In the genomic region with DNA sequence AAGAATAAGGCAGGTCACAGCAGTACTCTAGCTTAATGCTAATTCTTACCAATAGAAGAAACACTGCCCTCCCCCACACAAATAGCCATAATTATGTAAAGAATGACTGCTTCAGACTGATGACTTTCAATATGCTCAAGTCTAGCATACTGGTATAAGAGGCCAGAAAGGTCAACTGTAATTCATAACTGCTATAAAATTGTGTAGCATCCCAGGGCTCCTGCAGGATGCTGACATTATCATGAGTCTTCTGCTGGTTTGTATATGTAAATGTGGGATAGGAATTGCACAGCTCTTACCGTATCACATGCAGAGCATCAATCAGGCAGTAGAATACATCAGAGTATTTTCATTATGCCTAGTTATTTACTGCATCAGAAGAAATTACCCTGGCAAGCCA, we compare ENCODE assay signal across 22 mouse cellular contexts.
DNase-seq lines count a peak whose midpoint lies in the region; ATAC-seq lines count a peak whose summit lies in the region.
"Had no signal": no experiment of that assay in that cellular context is flagged by ENCODE, and none has a peak within 500 bp of the region (broad histone marks: within the 10 kb centered on the region; RNA-seq: fewer than 3 reads in every experiment).

No protein-coding gene starts in this region.

- H3K9ac ChIP-seq in forebrain, embryonic 11.5 days (ENCODE audit: low read length), result no peak overlapping the region
- H3K9ac ChIP-seq in forebrain, embryonic 15.5 days (replicated peaks), result no peak overlapping the region
- H3K9ac ChIP-seq in hindbrain, embryonic 16.5 days (ENCODE audit: low read depth, low read length), result no peak overlapping the region
- no peak overlapping the region for H3K9ac ChIP-seq in neural tube, embryonic 13.5 days
- H3K9ac ChIP-seq: heart, embryonic 12.5 days had no signal

- H3K4me3 ChIP-seq in forebrain, embryonic 11.5 days (ENCODE audit: low read depth, low read length), result no peak overlapping the region
- H3K4me3 ChIP-seq in forebrain, embryonic 10.5 days, result no peak overlapping the region
- no peak overlapping the region for H3K4me3 ChIP-seq in forebrain, embryonic 15.5 days
- H3K4me3 ChIP-seq in hindbrain, embryonic 16.5 days (ENCODE audit: low read length), result no peak overlapping the region
- no peak overlapping the region for H3K4me3 ChIP-seq in neural tube, embryonic 13.5 days
- H3K4me3 ChIP-seq: heart, embryonic 12.5 days had no signal

- no peak overlapping the region for H3K4me2 ChIP-seq in forebrain, embryonic 11.5 days (ENCODE audit: low read depth, low read length, severe bottlenecking)
- H3K4me2 ChIP-seq in forebrain, embryonic 15.5 days (replicated peaks), result no peak overlapping the region
- no peak overlapping the region for H3K4me2 ChIP-seq in hindbrain, embryonic 16.5 days (ENCODE audit: low read length)
- no peak overlapping the region for H3K4me2 ChIP-seq in neural tube, embryonic 13.5 days
- H3K4me2 ChIP-seq: heart, embryonic 12.5 days; liver, embryonic 11.5 days had no signal

- ATAC-seq in forebrain, embryonic 11.5 days (replicated peaks; ENCODE audit: low FRiP score), result peak; percentile 60
- ATAC-seq in forebrain, embryonic 15.5 days (replicated peaks), result peak; percentile 71
- ATAC-seq in hindbrain, embryonic 16.5 days, result peak; percentile 67
- peak; percentile 81 for ATAC-seq in neural tube, embryonic 13.5 days (ENCODE audit: low read depth)
- ATAC-seq: activated CD4-positive, CD25-positive, alpha-beta regulatory T cell, adult 4 months; Patski had no signal

- no peaks in the 10 kb centered on the region for H3K4me1 ChIP-seq in forebrain, embryonic 11.5 days (replicated peaks; ENCODE audit: control insufficient read depth, insufficient read depth, low read length)
- peaks cover 14% of the 10 kb centered on the region for H3K4me1 ChIP-seq in forebrain, embryonic 10.5 days
- H3K4me1 ChIP-seq in forebrain, embryonic 15.5 days, result peaks cover 15% of the 10 kb centered on the region; the same call in 1 of the 2 replicates
- H3K4me1 ChIP-seq in hindbrain, embryonic 16.5 days (ENCODE audit: control insufficient read depth, insufficient read depth, low read depth, low read length), result no peaks in the 10 kb centered on the region
- H3K4me1 ChIP-seq in neural tube, embryonic 13.5 days (replicated peaks), result peaks cover 11% of the 10 kb centered on the region
- H3K4me1 ChIP-seq: heart, embryonic 12.5 days had no signal

- H3K27ac ChIP-seq in forebrain, embryonic 11.5 days (ENCODE audit: low read depth, low read length), result no peak overlapping the region
- no peak overlapping the region for H3K27ac ChIP-seq in forebrain, embryonic 10.5 days
- H3K27ac ChIP-seq in forebrain, embryonic 15.5 days (replicated peaks), result no peak overlapping the region; the same call in 1 of the 2 replicates
- H3K27ac ChIP-seq in hindbrain, embryonic 16.5 days (ENCODE audit: low read depth, low read length), result no peak overlapping the region
- H3K27ac ChIP-seq in neural tube, embryonic 13.5 days (replicated peaks), result peak overlapping the region; percentile 38; the same call in 1 of the 2 replicates

- DNase-seq in forebrain, embryonic 11.5 days (ENCODE audit: low spot score), result no peak
- no peak for DNase-seq in forebrain, embryonic 10.5 days (ENCODE audit: extremely low spot score, low spot score)
- no peak for DNase-seq in adrenal gland, postnatal 14 days
- no peak for DNase-seq in thymus, postnatal 36 days
- no peak for DNase-seq in frontal cortex, postnatal 10 days (ENCODE audit: low spot score in 2 of 2)
- DNase-seq: adrenal gland, postnatal 25 days; cerebellum, adult 11-12 months; cerebellum, postnatal 36 days; gastrocnemius, postnatal 10 days; heart, adult 11 months; heart, postnatal 14 days; lung, adult 18-20 months; lung, postnatal 14 days; right cerebral cortex, adult 18-20 months; thymus, postnatal 14 days had no signal

- H3K27me3 ChIP-seq in forebrain, embryonic 11.5 days (ENCODE audit: control insufficient read depth, insufficient read depth, low read length), result no peaks in the 10 kb centered on the region
- no peaks in the 10 kb centered on the region for H3K27me3 ChIP-seq in forebrain, embryonic 10.5 days (ENCODE audit: poor library complexity, severe bottlenecking)
- no peaks in the 10 kb centered on the region for H3K27me3 ChIP-seq in forebrain, embryonic 15.5 days
- H3K27me3 ChIP-seq in hindbrain, embryonic 16.5 days (replicated peaks; ENCODE audit: control insufficient read depth, insufficient read depth, low read length), result no peaks in the 10 kb centered on the region
- no peaks in the 10 kb centered on the region for H3K27me3 ChIP-seq in neural tube, embryonic 13.5 days
- H3K27me3 ChIP-seq: heart, embryonic 12.5 days had no signal

- H3K36me3 ChIP-seq in forebrain, embryonic 11.5 days (ENCODE audit: control insufficient read depth, insufficient read depth, low read length), result no peaks in the 10 kb centered on the region
- no peaks in the 10 kb centered on the region for H3K36me3 ChIP-seq in forebrain, embryonic 10.5 days (replicated peaks)
- no peaks in the 10 kb centered on the region for H3K36me3 ChIP-seq in forebrain, embryonic 15.5 days
- H3K36me3 ChIP-seq in hindbrain, embryonic 16.5 days (ENCODE audit: control insufficient read depth, insufficient read depth, low read length), result no peaks in the 10 kb centered on the region
- no peaks in the 10 kb centered on the region for H3K36me3 ChIP-seq in neural tube, embryonic 13.5 days
- H3K36me3 ChIP-seq: heart, embryonic 12.5 days had no signal

- 55% methylated on average over 1 of the region's 1 CpGs for WGBS in forebrain, embryonic 11.5 days
- WGBS in forebrain, embryonic 10.5 days, result 76% methylated on average over 1 of the region's 1 CpGs
- WGBS in forebrain, embryonic 15.5 days, result 39% methylated on average over 1 of the region's 1 CpGs
- 20% methylated on average over 1 of the region's 1 CpGs for WGBS in hindbrain, embryonic 16.5 days
- 23% methylated on average over 1 of the region's 1 CpGs for WGBS in neural tube, embryonic 13.5 days

- no peaks in the 10 kb centered on the region for H3K9me3 ChIP-seq in forebrain, embryonic 11.5 days (ENCODE audit: control insufficient read depth, low read length)
- no peaks in the 10 kb centered on the region for H3K9me3 ChIP-seq in forebrain, embryonic 10.5 days
- H3K9me3 ChIP-seq in forebrain, embryonic 15.5 days, result no peaks in the 10 kb centered on the region
- H3K9me3 ChIP-seq in hindbrain, embryonic 16.5 days (ENCODE audit: control insufficient read depth, low read length), result no peaks in the 10 kb centered on the region
- H3K9me3 ChIP-seq in neural tube, embryonic 13.5 days, result no peaks in the 10 kb centered on the region
- H3K9me3 ChIP-seq: heart, embryonic 12.5 days had no signal
